Mouse (Mus musculus): Measurements from ENCODE around the gene Nsun7.

- no peak for TF ChIP-seq EP300 (IDR thresholded peaks at IDR 0.05; ENCODE audit: low read depth)
- no peak for TF ChIP-seq CTCF (IDR thresholded peaks at IDR 0.05; ENCODE audit: low read depth)
Measured at GRCm38 (mm10) chr5:66323131-66323530, 63.4 kb downstream of the Nsun7 start.
